Mouse (Mus musculus) midbrain, embryonic 14.5 days (tissue): ENCODE measurements around the gene Micu1. TPM values are rescaled to one million over a fixed set of nuclear protein-coding genes. Genes with fewer than 3 reads are reported as not detected.

ENCODE experiments used
- ATAC-seq: fragments of 200-750 bp; cut with Nextera tagmentation; 2 replicates; pipeline ENCODE4 v1.8.0; 2017; ENCODE audit warnings: moderate number of reproducible peaks, moderate library complexity; ENCODE audit not compliant: low FRiP score, low TSS enrichment
- DNase-seq: peaks from one replicate; pipeline ENCODE4 v3.0.0-alpha.2; 2015
- H3K27ac ChIP-seq: fragments of 300-500 bp; sonication (generic); replicated peaks from 2 replicates; pipeline ENCODE4 v1.5.1; 2014; ENCODE audit warnings: mild to moderate bottlenecking, low read depth, low read length, moderate library complexity
- H3K27me3 ChIP-seq: fragments of 300-500 bp; sonication (generic); 2 replicates; pipeline ENCODE4 v1.6.1; 2014; ENCODE audit warnings: low read length, control low read depth, mixed read lengths; ENCODE audit not compliant: control insufficient read depth, insufficient read depth
- H3K36me3 ChIP-seq: fragments of 300-500 bp; sonication (generic); 2 replicates; pipeline ENCODE4 v1.6.1; 2014; ENCODE audit warnings: low read length, control low read depth; ENCODE audit not compliant: control insufficient read depth, insufficient read depth
- H3K4me1 ChIP-seq: fragments of 300-500 bp; sonication (generic); 2 replicates; pipeline ENCODE4 v1.6.1; 2014; ENCODE audit warnings: mild to moderate bottlenecking, antibody characterized with exemption, low read length, control low read depth; ENCODE audit not compliant: control insufficient read depth, insufficient read depth
- H3K4me2 ChIP-seq: fragments of 300-500 bp; sonication (generic); 2 replicates; pipeline ENCODE4 v1.6.1; 2014; ENCODE audit warnings: mild to moderate bottlenecking, low read length, moderate library complexity
- H3K4me3 ChIP-seq: fragments of 300-500 bp; sonication (generic); replicated peaks from 2 replicates; pipeline ENCODE4 v1.5.1; 2014; ENCODE audit warnings: low read depth, low read length
- H3K9ac ChIP-seq: fragments of 300-500 bp; sonication (generic); replicated peaks from 2 replicates; pipeline ENCODE4 v1.6.1; 2014; ENCODE audit warnings: mild to moderate bottlenecking, low read length, moderate library complexity
- H3K9me3 ChIP-seq: fragments of 300-500 bp; sonication (generic); 2 replicates; pipeline ENCODE4 v1.6.1; 2016; ENCODE audit warnings: low read length, control low read depth, mixed read lengths; ENCODE audit not compliant: control insufficient read depth
- WGBS: fragments of 180-500 bp; shearing (Covaris S2); extraction: QIAGEN DNeasy Blood & Tissue Kit; methylation state at CpG from one replicate; pipeline ENCODE4 v1.1.7; 2014; 5-methylcytosine and 5-hydroxymethylcytosine counted together
- polyA plus RNA-seq: library from polyadenylated mRNA; unstranded; fragments of >200 nt; fragmentation: Nextera tagmentation; extraction: Ambion mirVana; gene quantifications from 2 replicates; pipeline ENCODE4 v1.2.1, GENCODE M21; 2014

Gene Micu1
- polyA plus RNA-seq, 1 experiment from 2014 or later, result 69.3 TPM

DNA sequence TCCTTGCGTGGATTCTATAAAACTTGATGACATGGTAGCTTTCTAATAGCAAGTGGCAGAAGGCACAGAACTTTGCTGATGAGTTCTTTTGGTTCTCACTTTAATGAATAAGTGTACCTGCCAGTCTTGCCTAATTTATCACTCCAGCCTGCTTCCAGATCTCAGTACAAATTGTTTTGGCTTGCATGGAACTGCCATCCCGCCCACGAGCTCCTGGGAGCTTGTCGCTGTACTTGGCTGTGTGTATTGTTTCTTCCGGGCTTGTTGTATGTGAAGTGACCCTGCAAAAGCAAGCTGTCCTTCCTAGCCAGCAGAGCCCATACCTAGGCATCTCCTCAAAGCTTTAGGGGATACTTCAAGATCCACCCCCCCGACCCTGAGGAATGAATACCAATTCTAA, 114.3 kb downstream of the Micu1 start:
- Histone ChIP-seq H3K4me1 (no peaks in the 10 kb centered on the region), H3K9me3 (no peaks in the 10 kb centered on the region), H3K4me2 (no peak overlapping the region), H3K27ac (no peak overlapping the region), H3K9ac (no peak overlapping the region), H3K36me3 (no peaks in the 10 kb centered on the region), H3K4me3 (no peak overlapping the region), H3K27me3 (no peaks in the 10 kb centered on the region)
- 75% methylated on average over 6 of the region's 6 CpGs for WGBS
- no peak for ATAC-seq
- DNase-seq, result no peak

DNA sequence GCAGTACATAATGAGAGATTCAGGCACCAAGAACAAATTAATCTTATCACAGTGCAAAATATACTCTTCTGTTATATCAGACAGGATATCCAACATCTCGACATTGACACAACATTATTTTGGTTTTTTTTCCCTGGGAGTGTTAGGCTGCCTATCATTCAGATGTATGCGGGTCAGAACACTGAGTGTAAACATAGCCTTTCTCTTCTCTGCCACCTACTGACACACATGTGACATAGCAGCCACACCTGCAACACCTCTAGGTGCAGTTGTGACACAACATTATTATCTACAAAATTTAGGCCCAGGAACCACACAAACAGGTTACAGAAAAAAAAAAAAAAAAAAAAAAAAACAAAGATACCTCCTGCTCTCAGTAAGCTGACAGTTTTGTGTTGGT, 115.3 kb downstream of the Micu1 start:
- DNase-seq, result peak; percentile 77
- Histone ChIP-seq H3K4me1 (no peaks in the 10 kb centered on the region), H3K4me2 (no peak overlapping the region), H3K4me3 (no peak overlapping the region), H3K27me3 (no peaks in the 10 kb centered on the region), H3K9me3 (no peaks in the 10 kb centered on the region), H3K27ac (no peak overlapping the region), H3K9ac (no peak overlapping the region), H3K36me3 (no peaks in the 10 kb centered on the region)
- peak; percentile 70; the same call in 1 of the 2 replicates for ATAC-seq
- WGBS, result 39% methylated on average over 2 of the region's 2 CpGs

DNA sequence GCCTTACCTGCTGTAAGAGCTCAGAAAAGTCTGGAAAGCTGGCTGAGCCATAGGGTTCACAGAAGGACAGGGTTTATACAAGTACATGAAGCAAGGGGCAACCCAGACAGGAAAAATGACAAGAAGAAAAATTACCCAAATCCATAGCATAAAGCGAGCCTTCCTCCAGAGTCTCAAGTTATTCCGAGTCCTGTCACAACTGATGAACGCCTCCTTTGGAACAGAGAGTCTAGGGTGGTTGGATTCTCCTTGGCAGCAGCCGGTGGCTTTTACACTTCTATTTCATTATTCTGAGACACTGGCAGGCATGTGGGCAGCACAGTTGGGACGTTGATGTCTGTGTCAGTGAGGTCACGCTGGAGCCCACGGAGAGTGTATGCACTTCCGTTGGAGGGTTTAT, 115.7 kb downstream of the Micu1 start:
- Histone ChIP-seq H3K4me1 (no peaks in the 10 kb centered on the region), H3K27ac (no peak overlapping the region), H3K9me3 (no peaks in the 10 kb centered on the region), H3K36me3 (no peaks in the 10 kb centered on the region), H3K4me2 (no peak overlapping the region), H3K27me3 (no peaks in the 10 kb centered on the region), H3K4me3 (no peak overlapping the region), H3K9ac (no peak overlapping the region)
- WGBS, result 91% methylated on average over 8 of the region's 8 CpGs
- DNase-seq (no peak), ATAC-seq (no peak)

DNA sequence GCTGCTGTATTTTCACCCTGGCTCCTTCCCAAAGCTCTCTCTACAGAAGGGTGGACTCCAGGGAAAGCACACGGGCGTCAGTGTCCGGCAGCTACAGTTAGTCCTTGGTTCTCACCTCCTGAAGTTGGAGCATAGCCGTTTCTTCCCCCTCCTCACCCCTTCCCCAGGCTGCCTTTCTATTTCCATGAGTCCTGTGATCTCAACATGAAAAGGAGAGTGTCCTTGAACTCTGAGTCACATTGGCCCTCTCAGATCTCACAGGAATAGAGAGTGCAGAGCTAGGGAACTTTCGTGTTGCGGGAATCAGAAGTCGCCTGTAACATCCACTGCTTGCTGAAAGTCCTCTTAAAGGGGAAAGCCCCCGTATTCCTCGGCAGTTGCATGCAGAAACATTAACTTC, 116.9 kb downstream of the Micu1 start:
- no peak overlapping the region for H3K9ac ChIP-seq
- H3K4me3 ChIP-seq, result no peak overlapping the region
- H3K36me3 ChIP-seq, result no peaks in the 10 kb centered on the region
- no peak overlapping the region for H3K27ac ChIP-seq
- H3K4me2 ChIP-seq, result no peak overlapping the region
- no peaks in the 10 kb centered on the region for H3K9me3 ChIP-seq
- no peak for DNase-seq
- no peaks in the 10 kb centered on the region for H3K4me1 ChIP-seq
- H3K27me3 ChIP-seq, result no peaks in the 10 kb centered on the region
- no peak for ATAC-seq
- WGBS, result 80% methylated on average over 9 of the region's 9 CpGs

DNA sequence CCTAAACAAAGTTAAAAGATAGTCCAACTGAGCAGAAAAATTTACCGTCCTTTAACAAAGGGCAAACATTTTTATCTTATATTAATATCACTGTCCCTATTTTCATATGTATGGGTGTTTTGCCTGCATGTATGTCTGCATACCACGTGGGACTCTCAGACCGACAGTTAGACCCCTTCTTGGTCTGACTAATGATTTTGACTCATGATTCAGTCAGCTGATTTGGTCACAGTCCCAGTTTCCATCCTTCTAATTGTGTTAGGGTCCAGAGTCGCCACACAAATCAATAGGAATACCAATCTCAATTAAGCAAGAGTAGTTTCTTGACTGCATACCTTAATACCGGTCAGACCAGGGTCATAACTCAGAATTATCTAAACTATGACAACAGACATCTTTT, 118.6 kb downstream of the Micu1 start:
- Histone ChIP-seq H3K4me2 (no peak overlapping the region), H3K9ac (no peak overlapping the region), H3K4me3 (no peak overlapping the region), H3K36me3 (no peaks in the 10 kb centered on the region), H3K27ac (no peak overlapping the region), H3K9me3 (no peaks in the 10 kb centered on the region), H3K27me3 (no peaks in the 10 kb centered on the region), H3K4me1 (no peaks in the 10 kb centered on the region)
- DNase-seq (no peak), ATAC-seq (no peak)
- 87% methylated on average over 5 of the region's 5 CpGs for WGBS

DNA sequence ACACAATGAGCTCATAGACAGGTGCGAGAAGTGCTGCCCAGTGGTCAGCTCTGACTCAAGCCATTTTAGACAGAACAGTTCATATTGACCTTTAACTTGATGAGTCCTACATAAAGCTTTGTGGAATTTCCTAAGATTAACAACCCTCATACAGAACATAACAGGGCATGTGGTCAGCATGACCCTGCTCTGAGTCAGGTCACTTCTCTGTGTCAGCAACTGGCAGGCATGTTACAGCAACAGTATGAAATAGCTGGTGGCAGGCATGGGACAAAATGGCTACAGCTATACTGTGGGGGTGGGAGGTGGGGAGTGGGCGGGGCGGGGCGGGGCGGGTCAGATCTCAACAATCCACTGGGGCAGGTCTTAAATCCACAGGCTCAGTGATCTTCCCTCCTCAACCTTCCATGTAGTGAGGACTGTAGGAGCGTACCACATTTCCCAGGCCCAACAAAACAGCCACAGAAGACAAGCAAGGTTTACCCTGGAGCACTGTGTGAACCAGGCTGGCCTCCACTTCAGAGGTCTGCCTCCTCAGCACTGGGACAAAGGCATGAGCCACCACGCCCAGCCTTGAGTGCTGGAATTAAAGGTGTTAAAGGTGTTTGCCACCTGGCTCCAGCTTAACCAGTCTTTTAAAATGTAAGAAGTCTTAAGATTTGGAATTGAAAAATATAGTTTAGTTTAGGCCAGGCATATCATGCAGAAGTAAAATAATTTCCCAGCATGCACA, 119.2 kb downstream of the Micu1 start:
- no peak overlapping the region for H3K27ac ChIP-seq
- H3K4me3 ChIP-seq, result no peak overlapping the region
- H3K4me1 ChIP-seq, result no peaks in the 10 kb centered on the region
- no peaks in the 10 kb centered on the region for H3K36me3 ChIP-seq
- WGBS, result 89% methylated on average over 7 of the region's 7 CpGs
- H3K27me3 ChIP-seq, result no peaks in the 10 kb centered on the region
- DNase-seq, result no peak
- no peak overlapping the region for H3K9ac ChIP-seq
- no peak overlapping the region for H3K4me2 ChIP-seq
- no peaks in the 10 kb centered on the region for H3K9me3 ChIP-seq
- ATAC-seq, result no peak

DNA sequence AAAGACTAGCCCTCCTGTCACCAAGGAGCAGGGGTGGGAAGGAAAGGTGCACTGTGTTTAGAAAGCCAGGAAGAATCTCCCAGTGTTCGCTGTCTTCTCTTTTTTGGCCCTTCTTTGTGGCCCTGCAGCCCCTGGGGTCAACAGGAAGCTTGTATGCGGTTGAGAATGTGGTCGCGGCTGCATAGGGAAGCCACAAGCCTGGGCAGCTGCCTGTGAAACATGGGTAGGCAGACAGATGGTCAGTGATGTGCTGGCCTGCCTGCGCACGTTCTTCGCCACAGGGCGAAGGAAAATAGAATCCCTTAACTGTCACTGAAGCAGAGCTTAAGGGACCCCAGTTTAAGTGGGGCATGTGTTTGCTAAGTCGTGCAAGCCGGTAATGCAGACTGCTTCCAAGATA, 120.6 kb downstream of the Micu1 start:
- Histone ChIP-seq H3K4me1 (no peaks in the 10 kb centered on the region), H3K36me3 (peaks cover 9% of the 10 kb centered on the region), H3K9me3 (no peaks in the 10 kb centered on the region), H3K9ac (no peak overlapping the region), H3K4me2 (no peak overlapping the region), H3K4me3 (no peak overlapping the region), H3K27ac (no peak overlapping the region), H3K27me3 (no peaks in the 10 kb centered on the region)
- 86% methylated on average over 10 of the region's 10 CpGs for WGBS
- no peak for DNase-seq
- ATAC-seq, result no peak

DNA sequence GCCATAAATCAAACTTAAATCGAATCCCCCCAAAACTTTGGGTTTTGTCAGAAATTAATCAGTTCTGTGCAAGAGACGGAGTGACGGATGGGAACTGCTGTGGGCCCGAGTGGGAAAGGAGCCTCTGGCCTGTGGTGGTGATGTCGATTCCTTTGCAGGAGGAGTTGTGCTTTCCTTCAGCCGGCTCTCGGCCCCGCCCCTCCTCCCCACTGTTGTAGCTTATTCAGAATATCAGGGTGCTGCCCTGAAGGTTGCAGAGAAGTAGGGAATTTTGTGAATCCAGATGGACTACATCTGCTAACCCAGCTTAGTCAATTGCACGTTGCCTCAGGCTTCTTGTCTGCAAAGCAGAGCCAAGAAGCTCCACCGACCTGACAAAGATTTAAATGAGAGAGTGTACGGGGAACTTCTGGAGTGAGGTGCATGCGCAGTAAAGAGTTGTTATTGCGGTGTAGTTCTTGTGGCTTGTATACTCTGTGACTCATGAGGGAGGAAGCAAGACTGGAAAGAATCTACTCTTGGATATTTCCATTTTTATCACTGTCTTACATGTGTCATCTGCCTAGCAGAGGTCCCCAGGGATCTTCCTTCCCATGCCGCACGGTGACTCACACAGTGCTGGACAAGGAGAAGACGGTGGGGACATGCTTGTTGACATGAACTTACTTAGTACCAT, 123.0 kb downstream of the Micu1 start:
- no peaks in the 10 kb centered on the region for H3K9me3 ChIP-seq
- no peak overlapping the region for H3K4me3 ChIP-seq
- H3K27ac ChIP-seq, result no peak overlapping the region
- H3K4me1 ChIP-seq, result no peaks in the 10 kb centered on the region
- 85% methylated on average over 16 of the region's 16 CpGs for WGBS
- no peaks in the 10 kb centered on the region for H3K27me3 ChIP-seq
- H3K9ac ChIP-seq, result no peak overlapping the region
- peaks cover 25% of the 10 kb centered on the region for H3K36me3 ChIP-seq
- no peak for ATAC-seq
- no peak for DNase-seq
- H3K4me2 ChIP-seq, result no peak overlapping the region

DNA sequence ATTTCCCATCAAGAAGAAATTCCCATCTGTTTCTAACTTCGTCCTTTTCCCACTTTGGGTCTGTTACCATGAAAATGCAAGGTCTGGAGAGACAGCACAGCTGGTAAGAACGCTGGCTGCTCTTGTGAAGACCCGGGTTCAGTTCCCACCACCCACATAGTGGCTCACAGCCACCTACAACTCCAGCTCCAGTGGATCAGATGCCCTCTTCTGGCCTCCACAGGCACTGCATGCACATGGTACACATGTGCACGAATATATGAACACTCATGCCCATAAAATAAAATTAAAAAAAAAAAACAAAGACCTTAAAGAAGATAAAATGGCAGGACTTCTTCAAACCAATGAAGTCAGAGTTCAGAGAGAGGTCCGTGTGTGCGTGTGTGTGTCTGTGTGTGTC, 127.6 kb downstream of the Micu1 start:
- no peak overlapping the region for H3K4me3 ChIP-seq
- no peak overlapping the region for H3K27ac ChIP-seq
- H3K9ac ChIP-seq, result no peak overlapping the region
- ATAC-seq (no peak), DNase-seq (no peak)
- peaks cover 28% of the 10 kb centered on the region for H3K36me3 ChIP-seq
- H3K9me3 ChIP-seq, result no peaks in the 10 kb centered on the region
- H3K4me2 ChIP-seq, result no peak overlapping the region
- H3K27me3 ChIP-seq, result no peaks in the 10 kb centered on the region
- H3K4me1 ChIP-seq, result no peaks in the 10 kb centered on the region
- WGBS, result 96% methylated on average over 6 of the region's 6 CpGs
